Mouse (Mus musculus): ENCODE data around the gene Csnk2b. TPM values are rescaled to one million over a fixed set of nuclear protein-coding genes. Genes with fewer than 3 reads are reported as not detected.

The Csnk2b gene
- total RNA-seq, 2 experiments from 2014 or later: 174 to 179 TPM

DNA sequence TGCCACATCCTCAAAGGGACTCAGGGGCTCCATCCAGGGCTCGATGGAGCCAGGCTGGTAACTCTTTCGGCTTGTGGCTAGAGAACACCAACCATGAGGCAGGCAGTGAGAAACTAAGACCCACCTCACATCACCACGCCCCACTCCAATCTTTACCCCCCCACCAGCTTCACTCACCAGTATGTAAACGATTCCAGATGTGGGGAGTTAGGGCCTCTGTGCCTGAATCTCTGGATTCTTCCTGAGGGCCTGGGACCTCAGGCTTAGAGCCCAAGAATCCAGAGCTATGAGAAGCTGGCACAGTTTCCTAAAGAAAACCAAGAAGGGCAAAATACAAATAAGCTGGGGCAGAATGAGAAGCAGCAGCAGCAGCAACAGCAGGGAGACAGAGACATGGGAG lies 32.1 kb upstream of the Csnk2b start:
- DNase-seq (ENCODE audit: low spot score in 2 of 2): no peak

DNA sequence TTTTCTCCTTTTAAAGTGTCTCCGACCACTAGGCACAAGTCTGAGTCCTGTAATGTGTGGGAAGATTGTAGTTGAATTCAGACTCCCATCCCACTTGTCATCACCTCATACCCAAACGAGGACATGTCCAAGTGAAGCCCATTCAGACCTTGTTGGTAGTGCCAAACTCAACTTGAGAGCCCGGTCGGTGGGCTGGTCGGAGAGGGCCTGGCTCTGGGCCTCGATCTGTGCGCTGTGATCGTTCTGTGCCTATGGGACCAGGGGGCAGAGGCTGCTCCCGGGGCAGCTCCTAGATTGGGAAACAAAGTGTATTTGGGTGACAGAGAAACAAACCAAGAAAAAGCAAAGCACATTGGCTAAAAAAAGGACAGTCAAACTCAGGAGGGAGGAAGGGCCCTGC lies 31.2 kb upstream of the Csnk2b start:
- DNase-seq (ENCODE audit: low spot score in 2 of 2): no peak

GRCm38 (mm10) chr17:35152121-35152520 lies 30.3 kb upstream of the Csnk2b start:
- no peak for DNase-seq (ENCODE audit: low spot score in 2 of 2)

DNA sequence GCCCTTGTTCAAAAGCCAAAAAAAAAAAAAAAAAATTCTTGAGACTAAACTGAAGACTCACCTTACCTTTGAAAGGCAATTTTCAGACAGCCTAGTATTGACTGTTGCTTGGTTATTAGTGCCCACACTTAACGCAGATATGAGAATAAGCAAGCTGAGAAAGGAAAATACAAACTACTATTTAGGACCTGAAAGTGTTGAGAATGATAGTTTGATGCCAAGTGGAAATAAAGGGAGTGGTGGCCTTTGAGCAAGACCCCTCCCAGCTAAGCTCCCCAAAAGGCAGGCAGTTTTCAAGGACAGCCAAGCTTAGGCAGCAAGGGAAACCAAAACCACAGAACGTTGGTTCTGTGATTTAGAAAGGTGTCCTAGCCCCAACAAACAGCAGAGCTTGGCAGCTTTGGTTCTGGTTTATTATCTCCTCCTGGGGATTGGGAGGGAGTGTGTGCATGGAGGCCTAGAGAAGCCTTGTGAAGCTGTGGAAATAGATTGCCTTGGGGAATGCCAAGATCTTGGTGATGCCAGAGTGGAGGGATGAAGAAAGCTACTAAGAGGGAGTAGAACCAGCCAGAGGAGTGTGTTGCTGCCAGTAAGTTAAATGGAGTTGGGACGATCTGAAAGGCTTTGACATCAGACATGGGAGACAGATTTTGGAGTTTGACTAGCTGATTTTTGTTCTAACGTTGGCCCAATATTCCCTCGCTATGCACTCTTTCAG lies 26.2 kb upstream of the Csnk2b start:
- no peak for DNase-seq (ENCODE audit: low spot score in 2 of 2)

DNA sequence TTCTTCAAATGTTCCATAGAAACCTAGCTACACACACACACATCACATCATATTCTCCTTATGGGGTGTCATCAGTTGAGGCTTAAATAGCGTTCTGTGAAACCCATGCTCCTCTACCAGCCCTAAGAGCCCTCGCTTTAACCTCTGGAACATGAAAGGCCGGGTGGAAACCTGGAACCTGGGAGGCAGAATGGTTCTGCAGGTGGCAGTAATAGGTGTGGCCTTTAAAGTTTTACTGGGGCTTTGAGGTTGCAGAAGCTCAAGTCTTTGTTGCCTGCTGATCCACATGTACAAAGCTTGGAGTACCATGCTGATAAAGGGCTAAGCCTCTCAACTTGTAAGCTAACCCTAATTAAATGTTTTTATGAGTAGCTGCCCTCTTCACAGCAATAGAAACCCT lies 25.5 kb upstream of the Csnk2b start:
- DNase-seq (ENCODE audit: low spot score in 2 of 2): no peak

DNA sequence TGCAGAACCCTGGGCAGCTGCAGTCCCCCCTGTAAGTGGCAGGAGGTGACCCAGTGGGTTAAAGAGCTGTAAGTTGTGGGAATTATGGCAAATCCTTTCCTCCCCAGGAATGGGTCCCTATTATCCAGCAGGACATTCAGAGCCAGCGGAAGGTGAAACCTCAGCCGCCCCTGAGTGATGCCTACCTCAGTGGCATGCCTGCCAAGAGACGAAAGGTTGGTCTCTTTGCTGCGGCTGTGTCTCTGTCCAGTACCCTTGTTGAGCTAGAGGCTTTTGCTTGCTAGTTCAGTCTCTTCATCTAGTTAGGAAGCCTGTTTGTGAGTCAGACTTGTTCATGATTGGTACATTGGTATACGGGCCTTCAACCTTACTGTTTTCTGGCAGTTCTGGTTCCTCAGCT lies 24.3 kb upstream of the Csnk2b start:
- DNase-seq (ENCODE audit: low spot score in 2 of 2): no peak

GRCm38 (mm10) chr17:35141971-35142370 lies 20.1 kb upstream of the Csnk2b start:
- no peak for DNase-seq (ENCODE audit: low spot score in 2 of 2)

GRCm38 (mm10) chr17:35140490-35140996 lies 18.7 kb upstream of the Csnk2b start:
- DNase-seq (ENCODE audit: low spot score in 2 of 2): no peak

GRCm38 (mm10) chr17:35139269-35139668 lies 17.4 kb upstream of the Csnk2b start:
- no peak for DNase-seq (ENCODE audit: low spot score in 2 of 2)

- DNase-seq (ENCODE audit: low spot score in 2 of 2): no peak
These were observed 13.9 kb upstream of the Csnk2b start for GRCm38 (mm10) chr17:35135591-35136320.

DNA sequence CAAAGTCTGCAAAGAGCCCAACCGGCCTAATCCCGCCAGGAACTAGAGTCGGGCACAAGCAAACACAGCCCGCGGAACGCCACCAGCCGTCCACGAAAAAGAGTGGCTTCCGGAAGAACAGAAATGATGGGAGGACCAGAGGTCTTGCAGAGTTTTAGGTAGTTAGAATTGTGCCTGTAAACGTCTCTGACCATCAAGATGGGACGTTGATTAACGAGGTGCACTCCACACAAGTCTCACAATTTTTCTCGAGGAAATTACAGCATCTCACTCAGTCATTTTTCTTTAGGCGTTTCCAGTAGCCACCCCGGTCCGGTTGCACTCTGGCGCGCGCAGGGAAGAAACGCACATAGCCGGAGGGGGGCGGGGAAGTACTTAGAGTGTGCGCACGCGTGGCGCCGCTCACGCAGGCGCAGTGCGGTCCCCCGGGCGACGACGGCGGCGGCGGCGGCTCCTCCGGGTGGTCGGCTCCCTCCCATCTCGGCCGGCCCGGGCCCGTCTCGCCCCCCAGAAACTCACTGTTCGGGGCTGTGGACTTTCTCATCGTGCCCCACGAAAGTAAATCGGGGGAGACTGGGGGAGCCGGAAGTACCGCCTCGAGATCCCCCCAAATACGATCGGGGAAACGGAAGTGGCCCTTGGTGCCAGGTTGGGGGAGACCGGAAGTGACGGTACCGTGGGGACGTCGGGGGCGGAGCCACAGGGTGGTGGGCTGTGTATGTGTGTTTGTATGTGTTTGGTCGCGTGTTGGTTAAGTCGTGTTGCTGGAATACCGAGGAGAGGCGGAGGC lies 13.1 kb upstream of the Csnk2b start, which contains the start of gene Bag6:
Gene Bag6 (plus strand): TSS at position 378 of the 790 bp plus-strand sequence.
- DNase-seq (ENCODE audit: low spot score in 2 of 2): peak; percentile 95 to 98

GRCm38 (mm10) chr17:35133517-35133916 lies 11.7 kb upstream of the Csnk2b start:
- no peak for DNase-seq (ENCODE audit: low spot score in 2 of 2)

- DNase-seq (ENCODE audit: low spot score in 2 of 2): no peak
These were observed 10.3 kb upstream of the Csnk2b start for GRCm38 (mm10) chr17:35132174-35132560.

- no peak for DNase-seq (ENCODE audit: low spot score in 2 of 2)
These were observed 9.8 kb upstream of the Csnk2b start, which contains the start of gene Apom for GRCm38 (mm10) chr17:35131500-35132173. Gene Apom, minus strand, starts transcription at chr17:35132050.

DNA sequence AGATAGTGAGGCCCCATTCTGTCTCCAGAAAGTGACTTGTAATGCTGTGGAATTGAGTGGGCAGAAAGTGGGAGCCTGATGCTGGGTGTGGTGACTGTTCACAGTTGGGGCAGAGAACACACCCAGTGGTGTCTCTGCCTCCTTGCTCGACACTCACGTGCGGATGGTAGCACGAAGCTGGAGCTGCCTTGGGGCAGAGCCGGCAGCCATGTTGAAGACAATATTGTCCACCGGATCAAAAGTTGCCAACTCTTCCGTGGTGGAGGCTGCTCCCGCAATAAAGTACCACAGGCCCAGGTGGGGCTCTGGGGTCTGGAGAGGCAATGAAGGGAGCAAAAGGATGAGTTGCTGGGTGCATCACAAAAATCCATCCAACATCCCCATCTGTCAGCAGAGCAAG lies 9.2 kb upstream of the Csnk2b start:
- DNase-seq (ENCODE audit: low spot score in 2 of 2): no peak

GRCm38 (mm10) chr17:35128996-35129395 lies 7.1 kb upstream of the Csnk2b start:
- no peak for DNase-seq (ENCODE audit: low spot score in 2 of 2)

DNA sequence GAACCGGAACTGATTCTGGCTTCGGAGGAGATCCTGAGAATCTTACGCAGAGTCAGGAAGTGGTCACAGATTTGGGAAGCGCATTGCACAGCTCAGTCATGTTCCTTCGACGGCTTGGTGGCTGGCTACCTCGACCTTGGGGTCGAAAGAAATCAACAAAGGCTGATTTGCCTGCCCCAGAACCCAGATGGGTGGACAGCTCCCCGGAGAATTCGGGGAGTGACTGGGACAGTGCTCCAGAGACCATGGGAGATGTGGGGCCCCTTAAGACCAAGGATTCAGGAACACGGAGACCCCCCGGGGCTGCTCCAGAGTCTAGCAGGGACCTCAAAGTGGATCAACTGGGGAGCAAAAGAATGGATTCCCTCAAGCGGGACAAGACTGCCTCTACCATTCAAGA lies 5.2 kb upstream of the Csnk2b start:
- no peak for DNase-seq (ENCODE audit: low spot score in 2 of 2)

GRCm38 (mm10) chr17:35126206-35126611 lies 4.4 kb upstream of the Csnk2b start, which contains the start of gene D17H6S53E:
Gene D17H6S53E, plus strand, starts transcription at chr17:35126373.
- peak; percentile 68 to 70 for DNase-seq (ENCODE audit: low spot score in 2 of 2)

GRCm38 (mm10) chr17:35125578-35125977 lies 3.7 kb upstream of the Csnk2b start:
- DNase-seq (ENCODE audit: low spot score in 2 of 2): no peak

DNA sequence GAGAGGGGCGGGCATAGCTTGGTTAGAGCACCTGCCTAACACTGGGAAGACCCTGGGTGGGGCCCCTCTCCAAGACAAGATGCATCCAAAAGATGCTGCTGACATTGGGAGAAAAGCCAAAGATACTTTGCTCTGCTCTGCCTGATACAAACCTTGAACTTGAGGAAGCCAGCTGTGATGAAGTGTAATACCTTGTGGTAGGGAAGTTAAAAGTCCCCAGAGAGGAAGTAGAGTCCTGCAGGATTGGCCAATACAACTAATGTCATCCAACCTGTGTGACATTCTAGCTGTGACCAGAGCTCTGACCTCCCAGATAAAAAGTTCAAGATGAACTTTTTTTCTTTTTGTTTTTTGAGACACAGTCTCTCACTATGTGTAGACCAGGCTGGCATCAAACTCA lies 3.2 kb upstream of the Csnk2b start:
- no peak for DNase-seq (ENCODE audit: low spot score in 2 of 2)

Measured in layer of hippocampus, postnatal 14 days (tissue).